Mouse (Mus musculus) lung, postnatal 0 days (tissue): Measurements from ENCODE around the gene Abcb8.
A peak's percentile ranks its signal among the peaks of the same experiment; 100 is the strongest.

Experiments
- CTCF ChIP-seq: IDR thresholded peaks from 2 replicates; pipeline ENCODE4 v1.5.1; 2016; ENCODE audit warnings: antibody characterized with exemption, mild to moderate bottlenecking
- EP300 ChIP-seq: IDR thresholded peaks from 2 replicates; pipeline ENCODE4 v1.6.1; 2016; ENCODE audit warnings: antibody characterized with exemption, mild to moderate bottlenecking, control low read depth

DNA sequence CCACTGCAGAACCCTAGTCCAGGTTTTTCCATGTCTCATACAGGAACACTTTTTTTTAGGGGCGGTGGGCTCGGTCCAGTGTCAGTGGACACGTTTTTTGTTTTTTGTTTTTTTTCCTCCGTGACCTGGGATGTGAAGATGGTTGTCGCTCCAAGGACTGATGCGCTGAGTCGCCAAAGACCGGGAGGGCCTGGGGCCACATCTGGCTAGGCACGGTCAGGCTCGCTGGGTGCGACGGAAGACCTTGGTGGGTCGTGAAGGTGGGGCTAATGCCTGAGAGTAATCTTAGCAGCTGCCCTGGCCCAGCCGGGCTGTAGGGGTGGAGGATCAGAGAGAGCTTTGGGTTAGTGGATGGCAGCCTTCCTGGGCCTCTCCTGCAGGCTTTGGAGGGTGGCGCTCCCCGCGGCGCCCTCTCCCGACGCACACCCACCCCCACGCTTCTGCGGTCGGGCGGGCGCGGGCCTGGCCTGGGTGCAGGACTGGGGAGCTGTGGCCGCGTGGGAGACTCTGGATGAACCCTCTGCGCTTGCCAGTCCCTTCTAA lies 59.3 kb downstream of the Abcb8 start:
- TF ChIP-seq CTCF: peak; percentile 26
- no peak for TF ChIP-seq EP300
